Mouse (Mus musculus): Measurements from ENCODE around the gene Macrod2.

GRCm38 (mm10) chr2:140934483-140934882, 539.4 kb downstream of the Macrod2 start:
- TF ChIP-seq EP300 (IDR thresholded peaks at IDR 0.05; ENCODE audit: low read depth) (no peak), CTCF (IDR thresholded peaks at IDR 0.05; ENCODE audit: low read depth) (no peak)
